Mouse (Mus musculus): ENCODE data around the gene Vmn2r79. TPM values are rescaled to one million over a fixed set of nuclear protein-coding genes. Genes with fewer than 3 reads are reported as not detected.
"Not testable (repeated sequence)": the region's sequence is repeated elsewhere in the genome, so short reads cannot be mapped to it uniquely, and the experiment has no call there.

Vmn2r79 gene
- under 1 TPM in 1 of 2 experiments, not detected in 1; 0.05 TPM for total RNA-seq (2021)
- long read RNA-seq, experiment 1 = 0 reads
- long read RNA-seq, experiment 2 = 0 reads

GRCm38 (mm10) chr7:86995815-86996214 lies at the start of gene Vmn2r79:
Vmn2r79 (plus strand) TSS chr7:86996115.
- not testable (repeated sequence) for DNase-seq (ENCODE audit: low spot score in 2 of 2)

DNA sequence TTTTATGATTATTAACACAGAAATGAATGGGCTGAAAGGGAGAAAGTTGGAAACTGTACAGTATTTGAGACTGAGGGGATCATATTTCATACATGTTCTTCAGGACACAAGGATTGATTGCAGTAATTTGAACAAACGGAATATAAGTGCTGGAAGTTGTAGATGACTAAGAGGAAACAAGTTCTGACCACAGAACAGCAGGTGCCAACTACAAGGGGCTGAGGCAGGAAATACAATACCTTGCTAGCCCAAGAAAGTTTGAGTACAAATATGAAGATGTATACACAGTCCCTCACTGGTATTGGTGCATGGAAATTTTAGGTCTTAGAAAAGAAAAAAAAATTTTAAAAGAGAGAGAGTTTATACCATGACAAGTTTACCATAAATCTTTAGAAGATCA lies 1.2 kb upstream of the Vmn2r79 start:
- no peak for DNase-seq (ENCODE audit: low spot score in 2 of 2)

GRCm38 (mm10) chr7:87026486-87026885 lies 30.6 kb downstream of the Vmn2r79 start:
- not testable (repeated sequence) for DNase-seq (ENCODE audit: low spot score in 2 of 2)

GRCm38 (mm10) chr7:87063576-87063975 lies 67.7 kb downstream of the Vmn2r79 start:
- no peak for DNase-seq (ENCODE audit: low spot score in 2 of 2)

Other genes with a start within 250 kb of the Vmn2r79 start
- gene Folh1, start 220.2 kb upstream of the Vmn2r79 start, total RNA-seq (2021) = 1 to 10 TPM; 7.8 to 8.4 TPM
- not detected for gene Vmn2r77, start 201.1 kb upstream of the Vmn2r79 start, total RNA-seq (2021)
- under 1 TPM; 0.05 to 0.17 TPM for gene Vmn2r78, start 81.0 kb upstream of the Vmn2r79 start, total RNA-seq (2021)
- gene Nox4, start 250.0 kb downstream of the Vmn2r79 start, total RNA-seq (2021) = under 1 TPM; 0.60 TPM